Mouse (Mus musculus) liver, embryonic 14.5 days (tissue): ENCODE results near the gene Ccdc177. TPM values are rescaled to one million over a fixed set of nuclear protein-coding genes. Genes with fewer than 3 reads are reported as not detected.

Experiments
- ATAC-seq: fragments of 200-750 bp; cut with Nextera tagmentation; 2 replicates; pipeline ENCODE4 v1.8.0; 2017; ENCODE audit warnings: moderate number of reproducible peaks, mild to moderate bottlenecking, moderate library complexity; ENCODE audit not compliant: insufficient read depth
- DNase-seq, 3 experiments: peaks; one replicate each; pipeline ENCODE4 v3.0.0-alpha.2; 2012 to 2013; ENCODE audit warnings: low read depth in 3 of 3, low spot score in 3 of 3
- H3K27ac ChIP-seq: fragments of 300-500 bp; sonication (generic); 2 replicates; pipeline ENCODE4 v1.5.1; 2014; ENCODE audit warnings: moderate library complexity, mild to moderate bottlenecking, control low read depth, inconsistent platforms
- H3K27me3 ChIP-seq: fragments of 300-500 bp; sonication (generic); 2 replicates; pipeline ENCODE4 v1.6.1; 2014; ENCODE audit warnings: mild to moderate bottlenecking, low read length, moderate library complexity; ENCODE audit not compliant: control insufficient read depth, insufficient read depth
- H3K36me3 ChIP-seq: fragments of 300-500 bp; sonication (generic); replicated peaks from 2 replicates; pipeline ENCODE4 v1.6.1; 2014; ENCODE audit warnings: low read depth; ENCODE audit not compliant: control insufficient read depth, insufficient read depth
- H3K4me1 ChIP-seq, 2 experiments: fragments of 200-500 bp in 1 of 2; fragments of 300-500 bp in 1 of 2; sonication (generic) in 1 of 2; replicated peaks; 2 replicates each; pipeline ENCODE4 v1.6.1; 2012 to 2014; ENCODE audit warnings: antibody characterized with exemption in 1 of 2, inconsistent platforms in 1 of 2, low read length in 1 of 2; ENCODE audit not compliant: control insufficient read depth in 2 of 2, insufficient read depth in 2 of 2
- H3K4me2 ChIP-seq: fragments of 300-500 bp; sonication (generic); 2 replicates; pipeline ENCODE4 v1.6.1; 2014; ENCODE audit warnings: low read depth, mild to moderate bottlenecking, control low read depth, moderate library complexity
- H3K4me3 ChIP-seq, 2 experiments: fragments of 200-500 bp in 1 of 2; fragments of 300-500 bp in 1 of 2; sonication (generic) in 1 of 2; 2 replicates each; pipeline ENCODE4 v1.5.1; 2012 to 2014; ENCODE audit warnings: low read depth in 2 of 2, low read length in 2 of 2, mild to moderate bottlenecking in 2 of 2, control low read depth in 1 of 2, inconsistent platforms in 1 of 2, moderate library complexity in 1 of 2; ENCODE audit not compliant: insufficient read depth in 1 of 2
- H3K9ac ChIP-seq: fragments of 300-500 bp; sonication (generic); replicated peaks from 2 replicates; pipeline ENCODE4 v1.6.1; 2014; ENCODE audit warnings: mild to moderate bottlenecking, control low read depth, moderate library complexity
- H3K9me3 ChIP-seq: fragments of 300-500 bp; sonication (generic); 2 replicates; pipeline ENCODE4 v1.6.1; 2016; ENCODE audit warnings: low read length, mixed read lengths; ENCODE audit not compliant: control insufficient read depth
- CTCF ChIP-seq: IDR thresholded peaks from 2 replicates; pipeline ENCODE4 v1.5.1; 2016; ENCODE audit warnings: antibody characterized with exemption, low read depth, control low read depth
- EP300 ChIP-seq: IDR thresholded peaks from 2 replicates; pipeline ENCODE4 v1.6.1; 2016; ENCODE audit warnings: antibody characterized with exemption, low read depth
- WGBS: fragments of 180-500 bp; shearing (Covaris S2); extraction: QIAGEN DNeasy Blood & Tissue Kit; methylation state at CpG from one replicate; pipeline ENCODE4 v1.1.7; 2014; ENCODE audit not compliant: insufficient replicate concordance; 5-methylcytosine and 5-hydroxymethylcytosine counted together
- polyA plus RNA-seq, 2 experiments: library from polyadenylated mRNA; depleted of rRNA in 1 of 2; stranded (reverse) in 1 of 2; unstranded in 1 of 2; fragments of >200 nt; fragmentation: Nextera tagmentation in 1 of 2; extraction: Ambion mirVana in 1 of 2; gene quantifications; 2 replicates each; pipeline versions ENCODE4 v1.2.1 to v1.2.3; 2012 to 2014

Ccdc177 gene
- polyA plus RNA-seq, 2 experiments = not detected

GRCm38 (mm10) chr12:80764116-80764515 is 3.6 kb upstream of the Ccdc177 start:
- TF ChIP-seq EP300 (no peak), CTCF (no peak)
- 42% methylated on average over 4 of the region's 4 CpGs for WGBS

GRCm38 (mm10) chr12:80762982-80763381 is 2.5 kb upstream of the Ccdc177 start:
- Histone ChIP-seq H3K9ac (no peak overlapping the region), H3K36me3 (no peaks in the 10 kb centered on the region), H3K9me3 (no peaks in the 10 kb centered on the region), H3K27ac (no peak overlapping the region), H3K4me2 (no peak overlapping the region), H3K4me1 (0 out of 4 replicates have a peak, but pooled peaks cover 0 to 3% of the 10 kb centered on the region in 2 experiments), H3K4me3 (no peak overlapping the region), H3K27me3 (peaks cover 40% of the 10 kb centered on the region)
- no peak for DNase-seq
- 62% methylated on average over 5 of the region's 5 CpGs for WGBS
- TF ChIP-seq CTCF (no peak), EP300 (no peak)
- no peak for ATAC-seq

More at GRCm38 (mm10) chr12:80764116-80764515, 3.6 kb upstream of the Ccdc177 start:
- DNase-seq (no peak), ATAC-seq (no peak)
- H3K9me3 ChIP-seq = no peaks in the 10 kb centered on the region
- no peak overlapping the region for H3K9ac ChIP-seq
- H3K36me3 ChIP-seq = no peaks in the 10 kb centered on the region
- H3K4me2 ChIP-seq = no peak overlapping the region
- no peak overlapping the region for H3K27ac ChIP-seq
- H3K4me1 ChIP-seq = 0 out of 4 replicates have a peak, but pooled peaks cover 0 to 3% of the 10 kb centered on the region in 2 experiments
- no peak overlapping the region for H3K4me3 ChIP-seq
- peaks cover 29% of the 10 kb centered on the region for H3K27me3 ChIP-seq

- H3K9ac ChIP-seq = no peak overlapping the region
- H3K27ac ChIP-seq = no peak overlapping the region
- DNase-seq (no peak), ATAC-seq (no peak)
- H3K36me3 ChIP-seq = no peaks in the 10 kb centered on the region
- peak overlapping the region in 1 of 2 experiments; percentile 21; a peak in 1 of 4 replicates for H3K4me3 ChIP-seq
- H3K9me3 ChIP-seq = no peaks in the 10 kb centered on the region
- H3K4me2 ChIP-seq = peak overlapping the region; percentile 15; the same call in 1 of the 2 replicates
- TF ChIP-seq CTCF = no peak
- peaks cover 70% of the 10 kb centered on the region for H3K27me3 ChIP-seq
- WGBS = 3% methylated on average over 22 of the region's 22 CpGs
- 0 out of 4 replicates have a peak, but pooled peaks cover 0 to 3% of the 10 kb centered on the region in 2 experiments for H3K4me1 ChIP-seq
Measured at GRCm38 (mm10) chr12:80759713-80760395, 633 bp downstream of the Ccdc177 start.

- DNase-seq (no peak), ATAC-seq (no peak)
- H3K36me3 ChIP-seq = no peaks in the 10 kb centered on the region
- peaks cover 70% of the 10 kb centered on the region for H3K27me3 ChIP-seq
- H3K27ac ChIP-seq = no peak overlapping the region
- H3K9me3 ChIP-seq = no peaks in the 10 kb centered on the region
- H3K9ac ChIP-seq = no peak overlapping the region
- H3K4me1 ChIP-seq = 0 out of 4 replicates have a peak, but pooled peaks cover 0 to 3% of the 10 kb centered on the region in 2 experiments
- no peak overlapping the region; a peak in 1 of 4 replicates for H3K4me3 ChIP-seq
- WGBS = 4% methylated on average over 12 of the region's 13 CpGs
- no peak overlapping the region for H3K4me2 ChIP-seq
- TF ChIP-seq CTCF (no peak), EP300 (no peak)
Measured at GRCm38 (mm10) chr12:80759387-80759712, 1.1 kb downstream of the Ccdc177 start.

DNA sequence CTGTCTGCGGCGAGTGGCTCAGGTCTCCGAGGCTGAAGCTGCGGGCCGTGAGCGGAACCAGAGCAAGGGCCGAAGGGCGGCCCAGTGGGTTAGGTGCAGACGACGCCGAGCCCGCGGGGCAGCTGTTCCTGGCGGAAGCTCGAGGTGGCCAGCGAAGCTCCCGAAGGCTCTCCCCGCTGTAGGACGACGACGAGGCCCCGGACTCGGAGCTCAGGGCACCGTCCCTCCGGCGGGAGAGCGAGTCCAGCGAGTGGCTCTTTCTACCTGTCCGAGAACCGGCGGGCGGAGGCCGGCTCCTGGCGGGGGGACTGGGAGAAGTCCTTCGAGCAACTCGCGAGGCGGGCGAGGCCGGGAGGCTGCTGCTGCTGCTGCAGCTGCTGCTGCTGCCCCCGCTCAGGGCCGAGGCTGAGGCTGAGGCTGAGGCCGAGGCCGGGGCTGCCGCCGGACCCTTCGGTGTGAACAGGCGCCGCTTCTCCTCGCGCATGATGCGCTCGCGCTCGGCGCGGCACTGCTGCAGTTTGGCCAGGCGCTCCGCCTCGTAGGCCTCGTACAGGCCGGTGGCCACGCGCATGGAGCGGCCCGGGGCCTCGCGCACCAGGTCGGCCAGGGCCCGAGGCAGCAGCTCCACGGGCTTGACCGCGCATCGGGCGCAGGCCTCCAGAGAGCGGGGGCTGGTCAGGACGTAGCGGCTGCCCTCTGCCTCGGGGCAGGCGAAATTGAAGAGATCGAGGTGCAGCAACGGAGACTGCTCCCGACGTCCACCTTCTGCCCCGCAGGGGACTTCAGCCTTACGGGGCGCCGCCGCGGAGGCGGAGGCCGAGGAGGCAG is 1.7 kb downstream of the Ccdc177 start:
- WGBS = 4% methylated on average over 92 of the region's 92 CpGs
- Histone ChIP-seq H3K9me3 (no peaks in the 10 kb centered on the region), H3K27ac (no peak overlapping the region), H3K27me3 (peaks cover 70% of the 10 kb centered on the region), H3K4me2 (peak overlapping the region; percentile 62), H3K4me1 (no peaks in the 10 kb centered on the region), H3K4me3 (peak overlapping the region in 1 of 2 experiments; percentile 44; a peak in 2 of 4 replicates), H3K36me3 (no peaks in the 10 kb centered on the region), H3K9ac (no peak overlapping the region)
- ATAC-seq (no peak), DNase-seq (no peak)
- TF ChIP-seq CTCF (no peak), EP300 (no peak)
